Mouse (Mus musculus): ENCODE measurements around the gene Ola1. TPM values are rescaled to one million over a fixed set of nuclear protein-coding genes. Genes with fewer than 3 reads are reported as not detected.

Gene Ola1
- total RNA-seq (2023): 10 to 100 TPM; 29.3 to 31.6 TPM

GRCm38 (mm10) chr2:73218913-73219312, at the start of gene Ola1:
TSS of gene Ola1 (minus strand) at chr2:73218924.

Other genes with a start within 250 kb of the Ola1 start
- gene Sp3, start 238.5 kb downstream of the Ola1 start, total RNA-seq (2023): 100 to 1,000 TPM; 173 to 191 TPM
- not detected for gene Gm11084, start 232.2 kb downstream of the Ola1 start, total RNA-seq (2023)
- gene Sp9, start 53.0 kb upstream of the Ola1 start, total RNA-seq (2023): under 1 TPM in 1 of 2 experiments, not detected in 1; 0.07 TPM
- gene Scrn3, start 93.7 kb upstream of the Ola1 start, total RNA-seq (2023): 10 to 100 TPM in 1 of 2 experiments, 1 to 10 TPM in 1; 9.6 to 14.3 TPM
- gene Cir1, start 93.8 kb upstream of the Ola1 start, total RNA-seq (2023): 10 to 100 TPM; 20.4 to 21.4 TPM
- 1 to 10 TPM; 4.6 to 5.5 TPM for gene Gpr155, start 167.6 kb upstream of the Ola1 start, total RNA-seq (2023)